Mouse (Mus musculus) megakaryocyte, embryonic 14.5 days (primary cell): Measurements from ENCODE around the gene Pdxp. TPM values are rescaled to one million over a fixed set of nuclear protein-coding genes. Genes with fewer than 3 reads are reported as not detected.
A peak's percentile ranks its signal among the peaks of the same experiment; 100 is the strongest.

ENCODE experiments used
- H3K27me3 ChIP-seq: replicated peaks from 2 replicates; pipeline ENCODE3; 2012; ENCODE audit warnings: inconsistent platforms
- H3K36me3 ChIP-seq: replicated peaks from 2 replicates; pipeline ENCODE3; 2012; ENCODE audit warnings: low read length, inconsistent platforms, mixed read lengths
- H3K4me1 ChIP-seq: 2 replicates; pipeline ENCODE4 v1.6.1; 2012; ENCODE audit warnings: inconsistent platforms
- H3K4me3 ChIP-seq: replicated peaks from 2 replicates; pipeline ENCODE3; 2012; ENCODE audit warnings: moderate library complexity, mild to moderate bottlenecking, inconsistent platforms
- H3K9me3 ChIP-seq: 2 replicates; pipeline ENCODE4 v1.6.1; 2012; ENCODE audit warnings: inconsistent platforms
- FLI1 ChIP-seq: IDR thresholded peaks from 2 replicates; pipeline ENCODE4 v1.6.1; 2012; ENCODE audit warnings: low read length, inconsistent platforms, mixed read lengths
- GATA1 ChIP-seq: IDR thresholded peaks from 3 replicates; pipeline ENCODE4 v1.6.1; 2012; ENCODE audit warnings: mixed read lengths, low read length, inconsistent platforms, borderline replicate concordance
- polyA plus RNA-seq: library from polyadenylated mRNA; stranded (reverse); fragments of >175 nt; gene quantifications from 2 replicates; pipeline ENCODE4 v1.2.3, GENCODE M21; 2012; ENCODE audit warnings: low replicate concordance; ENCODE audit not compliant: insufficient read depth

Pdxp gene
- polyA plus RNA-seq, result 8.6 and 29.8 TPM in 2 replicates

DNA sequence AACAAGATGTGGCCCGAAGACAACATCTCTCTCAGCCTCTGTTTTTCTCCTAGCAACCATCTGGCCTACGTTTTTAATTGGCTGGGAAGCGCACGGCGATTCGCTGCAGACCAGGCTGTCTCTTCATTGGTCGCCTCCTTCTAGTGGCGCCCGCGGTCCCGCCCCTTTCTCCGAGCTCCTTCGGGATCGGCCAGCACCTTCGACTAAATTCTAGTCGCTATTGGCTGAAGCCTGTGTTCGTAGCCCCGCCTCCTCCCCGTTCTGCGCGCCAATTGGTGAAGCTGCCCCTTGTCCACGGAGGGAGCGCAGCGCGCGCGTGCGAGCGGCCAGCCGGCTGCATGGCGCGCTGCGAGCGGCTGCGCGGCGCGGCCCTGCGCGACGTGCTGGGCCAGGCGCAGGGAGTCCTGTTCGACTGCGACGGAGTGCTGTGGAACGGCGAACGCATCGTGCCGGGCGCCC, at the start of gene Pdxp:
Gene Pdxp, plus strand, starts transcription at position 288 of the 459 bp plus-strand sequence.
- TF ChIP-seq GATA1 (no peak), FLI1 (no peak)
- H3K4me1 ChIP-seq, result peaks cover 70% of the 10 kb centered on the region
- no peaks in the 10 kb centered on the region for H3K27me3 ChIP-seq
- H3K4me3 ChIP-seq, result peak within 1 kb of the TSS; percentile 94
- no peaks in the 10 kb centered on the region for H3K9me3 ChIP-seq
- H3K36me3 ChIP-seq, result peaks cover 68% of the 10 kb centered on the region

DNA sequence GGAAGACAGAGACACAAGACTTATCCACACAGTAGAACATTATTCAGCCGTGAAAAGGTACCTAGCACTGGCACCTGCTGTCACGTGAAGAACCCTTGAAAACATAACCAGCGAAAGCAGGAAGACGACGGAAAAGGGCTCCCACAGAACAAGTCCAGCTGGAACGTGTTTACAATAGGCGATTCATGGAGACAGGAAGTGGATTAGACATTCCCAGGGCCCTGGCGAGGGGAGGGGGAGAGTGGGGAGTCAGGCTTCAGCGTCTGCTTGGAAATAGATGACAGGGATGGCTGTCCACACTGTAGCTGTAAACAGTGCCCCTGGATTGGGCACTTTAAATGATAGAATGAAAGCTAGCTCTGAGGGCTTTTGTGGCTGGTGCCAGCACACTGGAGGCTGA, 45.3 kb upstream of the Pdxp start:
- Histone ChIP-seq H3K36me3 (no peaks in the 10 kb centered on the region), H3K4me3 (no peak overlapping the region), H3K9me3 (no peaks in the 10 kb centered on the region), H3K27me3 (peaks cover 36% of the 10 kb centered on the region), H3K4me1 (peaks cover 24% of the 10 kb centered on the region)
- TF ChIP-seq FLI1 (no peak), GATA1 (no peak)

DNA sequence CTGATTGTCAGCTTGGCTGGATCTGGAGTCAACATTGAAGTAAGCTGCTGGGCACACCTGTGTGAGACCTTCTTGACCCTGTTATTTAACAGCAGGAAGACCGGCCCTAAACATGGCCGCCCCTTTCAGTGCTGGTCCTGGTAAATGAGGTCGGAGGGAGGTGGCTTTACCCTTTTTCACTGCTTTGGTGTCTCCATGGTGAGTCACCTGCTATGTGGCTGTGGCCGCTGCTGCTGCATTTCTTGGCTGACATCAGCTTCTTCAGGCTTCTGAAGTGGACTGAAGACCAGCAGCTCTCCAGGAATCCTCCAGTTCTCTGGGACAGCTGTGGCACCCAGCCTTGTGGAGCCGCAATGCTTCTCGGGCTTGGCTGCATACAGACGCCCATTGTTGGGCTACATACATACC, 44.9 kb upstream of the Pdxp start:
- no peak overlapping the region for H3K4me3 ChIP-seq
- H3K36me3 ChIP-seq, result no peaks in the 10 kb centered on the region
- H3K9me3 ChIP-seq, result no peaks in the 10 kb centered on the region
- TF ChIP-seq GATA1, result no peak
- TF ChIP-seq FLI1, result no peak
- H3K27me3 ChIP-seq, result peaks cover 35% of the 10 kb centered on the region
- peaks cover 23% of the 10 kb centered on the region for H3K4me1 ChIP-seq

- Histone ChIP-seq H3K27me3 (peaks cover 28% of the 10 kb centered on the region), H3K9me3 (no peaks in the 10 kb centered on the region), H3K4me3 (no peak overlapping the region), H3K4me1 (peaks cover 23% of the 10 kb centered on the region), H3K36me3 (no peaks in the 10 kb centered on the region)
- TF ChIP-seq FLI1 (no peak), GATA1 (no peak)
These were observed 43.9 kb upstream of the Pdxp start for GRCm38 (mm10) chr15:78869775-78870174.

DNA sequence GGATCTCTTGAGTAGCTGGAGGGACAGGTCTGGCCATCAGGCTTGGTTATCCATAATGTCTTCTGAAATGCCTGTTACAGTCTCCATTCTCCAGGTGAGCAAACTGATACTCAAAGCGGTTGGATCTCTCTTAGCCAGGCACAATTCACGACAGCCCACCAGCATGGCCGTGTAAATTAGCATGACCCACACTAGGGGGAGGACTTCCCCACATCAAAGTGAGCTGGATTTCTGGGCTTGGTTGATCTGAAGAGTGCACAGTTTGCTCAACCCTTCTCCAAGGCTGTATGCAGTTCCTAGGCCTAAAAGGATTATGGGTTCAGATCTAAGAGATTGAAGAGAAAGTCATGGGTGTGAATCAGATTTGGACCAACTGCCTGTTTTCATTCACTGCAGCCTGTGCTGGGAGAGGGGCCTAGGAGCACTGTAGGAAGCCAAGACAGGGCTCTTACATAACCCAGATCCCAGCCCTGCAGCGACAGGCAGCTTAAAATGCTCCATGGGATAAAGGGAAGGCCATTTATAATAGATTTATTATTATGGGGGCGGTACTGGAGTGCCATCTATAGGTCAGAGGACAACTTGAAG, 41.6 kb upstream of the Pdxp start:
- peaks cover 10% of the 10 kb centered on the region for H3K27me3 ChIP-seq
- H3K4me3 ChIP-seq, result no peak overlapping the region
- TF ChIP-seq FLI1 (no peak), GATA1 (no peak)
- no peaks in the 10 kb centered on the region for H3K36me3 ChIP-seq
- peaks cover 40% of the 10 kb centered on the region for H3K4me1 ChIP-seq
- H3K9me3 ChIP-seq, result no peaks in the 10 kb centered on the region

GRCm38 (mm10) chr15:78873803-78874435, 39.8 kb upstream of the Pdxp start:
- peaks cover 43% of the 10 kb centered on the region for H3K4me1 ChIP-seq
- H3K4me3 ChIP-seq, result no peak overlapping the region
- no peaks in the 10 kb centered on the region for H3K9me3 ChIP-seq
- peaks cover 7% of the 10 kb centered on the region for H3K27me3 ChIP-seq
- H3K36me3 ChIP-seq, result no peaks in the 10 kb centered on the region
- TF ChIP-seq FLI1 (no peak), GATA1 (no peak)

- Histone ChIP-seq H3K9me3 (no peaks in the 10 kb centered on the region), H3K4me3 (no peak overlapping the region), H3K4me1 (peaks cover 53% of the 10 kb centered on the region), H3K27me3 (peaks cover 7% of the 10 kb centered on the region), H3K36me3 (peaks cover 5% of the 10 kb centered on the region)
- no peak for TF ChIP-seq FLI1
- TF ChIP-seq GATA1, result no peak
These were observed 38.7 kb upstream of the Pdxp start for GRCm38 (mm10) chr15:78874989-78875388.

- H3K36me3 ChIP-seq, result peaks cover 10% of the 10 kb centered on the region
- H3K4me1 ChIP-seq, result peaks cover 58% of the 10 kb centered on the region
- H3K27me3 ChIP-seq, result peaks cover 7% of the 10 kb centered on the region
- no peak overlapping the region for H3K4me3 ChIP-seq
- H3K9me3 ChIP-seq, result no peaks in the 10 kb centered on the region
- TF ChIP-seq GATA1, result no peak
- TF ChIP-seq FLI1, result no peak
These were observed 38.2 kb upstream of the Pdxp start for GRCm38 (mm10) chr15:78875537-78875936.

GRCm38 (mm10) chr15:78876258-78876696, 37.4 kb upstream of the Pdxp start:
- Histone ChIP-seq H3K27me3 (peaks cover 7% of the 10 kb centered on the region), H3K36me3 (peaks cover 18% of the 10 kb centered on the region), H3K4me3 (peak overlapping the region; percentile 94), H3K9me3 (no peaks in the 10 kb centered on the region), H3K4me1 (peaks cover 66% of the 10 kb centered on the region)
- no peak for TF ChIP-seq FLI1
- no peak for TF ChIP-seq GATA1
